Mouse (Mus musculus): ENCODE results near the gene Fut1.
"Not testable (repeated sequence)": the region's sequence is repeated elsewhere in the genome, so short reads cannot be mapped to it uniquely, and the experiment has no call there.

Fut1 gene

GRCm38 (mm10) chr7:45640191-45640957, 23.3 kb downstream of the Fut1 start:
- no peak for DNase-seq

- DNase-seq = no peak
Observed at GRCm38 (mm10) chr7:45641391-45642040, 24.4 kb downstream of the Fut1 start.

GRCm38 (mm10) chr7:45642083-45642482, 25.0 kb downstream of the Fut1 start:
- DNase-seq = no peak

- no peak for DNase-seq
Observed at GRCm38 (mm10) chr7:45642503-45643255, 25.6 kb downstream of the Fut1 start.

- DNase-seq = peak; percentile 86
Observed at GRCm38 (mm10) chr7:45643441-45644178, 26.5 kb downstream of the Fut1 start.

GRCm38 (mm10) chr7:45644183-45644582, 27.1 kb downstream of the Fut1 start:
- no peak for DNase-seq

GRCm38 (mm10) chr7:45644872-45645590, 27.9 kb downstream of the Fut1 start:
- no peak for DNase-seq

- no peak for DNase-seq
Observed at GRCm38 (mm10) chr7:45645591-45645971, 28.5 kb downstream of the Fut1 start.

GRCm38 (mm10) chr7:45646671-45647070, 29.6 kb downstream of the Fut1 start:
- no peak for DNase-seq

- no peak for DNase-seq
Observed at GRCm38 (mm10) chr7:45649351-45649750, 32.3 kb downstream of the Fut1 start.

GRCm38 (mm10) chr7:45650484-45650883, 33.4 kb downstream of the Fut1 start:
- DNase-seq = not testable (repeated sequence)

GRCm38 (mm10) chr7:45654424-45655047, 37.4 kb downstream of the Fut1 start:
- DNase-seq = no peak

GRCm38 (mm10) chr7:45660746-45661478, 43.8 kb downstream of the Fut1 start:
- no peak for DNase-seq

GRCm38 (mm10) chr7:45661702-45662101, 44.6 kb downstream of the Fut1 start:
- not testable (repeated sequence) for DNase-seq

- no peak for DNase-seq
Observed at GRCm38 (mm10) chr7:45665303-45666138, 48.4 kb downstream of the Fut1 start.

GRCm38 (mm10) chr7:45666161-45666560, 49.1 kb downstream of the Fut1 start, which contains the start of gene Fut2:
Fut2 (minus strand) TSS chr7:45666394.
- DNase-seq = no peak

GRCm38 (mm10) chr7:45667761-45668160, 50.7 kb downstream of the Fut1 start:
- no peak for DNase-seq

- no peak for DNase-seq
Observed at GRCm38 (mm10) chr7:45668921-45669320, 51.8 kb downstream of the Fut1 start.

All from thymus, postnatal 14 days (tissue).